Mouse (Mus musculus) intestine, embryonic 14.5 days (tissue): ENCODE measurements around the gene Gja4. TPM values are rescaled to one million over a fixed set of nuclear protein-coding genes. Genes with fewer than 3 reads are reported as not detected.
A peak's percentile ranks its signal among the peaks of the same experiment; 100 is the strongest.

Experiments
- ATAC-seq: fragments of 200-750 bp; cut with Nextera tagmentation; replicated peaks from 2 replicates; pipeline ENCODE4 v1.8.0; 2017; ENCODE audit warnings: low read depth, moderate number of reproducible peaks, moderate TSS enrichment, moderate library complexity; ENCODE audit not compliant: low FRiP score, low TSS enrichment
- DNase-seq: peaks from one replicate; pipeline ENCODE4 v3.0.0-alpha.2; 2018; ENCODE audit warnings: low spot score
- H3K27ac ChIP-seq: fragments of 300-500 bp; sonication (generic); 2 replicates; pipeline ENCODE4 v1.5.1; 2014; ENCODE audit warnings: low read depth, mild to moderate bottlenecking, control low read depth
- H3K27me3 ChIP-seq: fragments of 300-500 bp; sonication (generic); replicated peaks from 2 replicates; pipeline ENCODE4 v1.6.1; 2014; ENCODE audit warnings: low read length, control low read depth; ENCODE audit not compliant: control insufficient read depth, insufficient read depth
- H3K36me3 ChIP-seq: fragments of 300-500 bp; sonication (generic); 2 replicates; pipeline ENCODE4 v1.6.1; 2014; ENCODE audit warnings: low read length, control low read depth; ENCODE audit not compliant: control insufficient read depth, insufficient read depth
- H3K4me1 ChIP-seq: fragments of 300-500 bp; sonication (generic); replicated peaks from 2 replicates; pipeline ENCODE4 v1.6.1; 2014; ENCODE audit warnings: low read length, control low read depth, mixed read lengths; ENCODE audit not compliant: control insufficient read depth, insufficient read depth
- H3K4me2 ChIP-seq: fragments of 300-500 bp; sonication (generic); 2 replicates; pipeline ENCODE4 v1.6.1; 2014; ENCODE audit warnings: low read length
- H3K4me3 ChIP-seq: fragments of 300-500 bp; sonication (generic); 2 replicates; pipeline ENCODE4 v1.5.1; 2014; ENCODE audit warnings: low read depth, low read length, control low read depth, mixed read lengths
- H3K9ac ChIP-seq: fragments of 300-500 bp; sonication (generic); 2 replicates; pipeline ENCODE4 v1.6.1; 2014; ENCODE audit warnings: mild to moderate bottlenecking, low read length
- H3K9me3 ChIP-seq: fragments of 300-500 bp; sonication (generic); 2 replicates; pipeline ENCODE4 v1.6.1; 2016; ENCODE audit warnings: low read length, control low read depth; ENCODE audit not compliant: control insufficient read depth
- WGBS: fragments of 180-500 bp; shearing (Covaris S2); extraction: QIAGEN DNeasy Blood & Tissue Kit; methylation state at CpG from one replicate; pipeline ENCODE4 v1.1.7; 2014; 5-methylcytosine and 5-hydroxymethylcytosine counted together
- polyA plus RNA-seq: library from polyadenylated mRNA; unstranded; fragments of >200 nt; fragmentation: Nextera tagmentation; extraction: Ambion mirVana; gene quantifications from 2 replicates; pipeline ENCODE4 v1.2.1, GENCODE M21; 2014

Gja4 gene
- 22.5 and 22.9 TPM in 2 replicates for polyA plus RNA-seq

DNA sequence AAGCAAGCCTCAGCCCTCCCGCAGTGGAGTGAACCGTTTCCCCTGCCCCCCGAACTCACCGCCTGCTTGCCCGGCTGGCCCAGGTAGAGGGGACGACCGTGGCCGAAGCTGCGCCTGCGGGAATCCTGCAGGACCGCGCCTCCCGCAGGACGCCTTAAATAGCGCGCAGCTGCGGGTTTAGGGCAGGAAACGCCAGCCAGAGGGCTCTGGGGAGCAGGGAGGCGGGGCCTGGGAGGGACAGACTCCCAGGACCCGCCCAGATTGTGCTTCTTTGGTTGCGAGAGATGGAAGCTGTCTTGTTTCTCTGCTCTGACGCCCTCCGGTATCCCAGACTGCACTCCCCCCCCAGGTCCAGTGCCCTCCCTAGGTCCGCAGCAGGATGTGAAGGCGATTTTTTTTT is at the start of gene Gja4:
Gene Gja4 (minus strand): TSS at position 179 of the 400 bp plus-strand sequence.
- Histone ChIP-seq H3K9ac (peak within 1 kb of the TSS; percentile 29; the same call in 1 of the 2 replicates), H3K4me2 (peak within 1 kb of the TSS; percentile 89), H3K4me1 (no peaks in the 10 kb centered on the region; the same call in 1 of the 2 replicates), H3K9me3 (no peaks in the 10 kb centered on the region), H3K4me3 (peak within 1 kb of the TSS; percentile 42), H3K27me3 (peaks cover 13% of the 10 kb centered on the region), H3K36me3 (no peaks in the 10 kb centered on the region), H3K27ac (no peak within 1 kb of the TSS)
- ATAC-seq = peak; percentile 72
- DNase-seq = peak; percentile 78
- WGBS = under 1% methylated on average over 25 of the region's 25 CpGs

- no peaks in the 10 kb centered on the region; the same call in 1 of the 2 replicates for H3K4me1 ChIP-seq
- no peak overlapping the region for H3K27ac ChIP-seq
- no peak for ATAC-seq
- H3K27me3 ChIP-seq = no peaks in the 10 kb centered on the region
- no peaks in the 10 kb centered on the region for H3K9me3 ChIP-seq
- H3K9ac ChIP-seq = no peak overlapping the region
- H3K4me3 ChIP-seq = no peak overlapping the region
- no peaks in the 10 kb centered on the region for H3K36me3 ChIP-seq
- DNase-seq = no peak
- no peak overlapping the region for H3K4me2 ChIP-seq
- 67% methylated on average over 4 of the region's 4 CpGs for WGBS
These were observed 49.5 kb upstream of the Gja4 start for GRCm38 (mm10) chr4:127363331-127363730.

- H3K4me2 ChIP-seq = no peak overlapping the region
- 83% methylated on average over 3 of the region's 3 CpGs for WGBS
- no peak overlapping the region for H3K4me3 ChIP-seq
- H3K9me3 ChIP-seq = no peaks in the 10 kb centered on the region
- DNase-seq (no peak), ATAC-seq (no peak)
- H3K36me3 ChIP-seq = no peaks in the 10 kb centered on the region
- H3K27me3 ChIP-seq = no peaks in the 10 kb centered on the region
- no peak overlapping the region for H3K27ac ChIP-seq
- no peaks in the 10 kb centered on the region; the same call in 1 of the 2 replicates for H3K4me1 ChIP-seq
- no peak overlapping the region for H3K9ac ChIP-seq
These were observed 48.7 kb upstream of the Gja4 start for GRCm38 (mm10) chr4:127362520-127362919.

GRCm38 (mm10) chr4:127358018-127358417 is 44.2 kb upstream of the Gja4 start, which contains the start of gene Gjb5:
Gjb5 (minus strand) TSS chr4:127358181.
- Histone ChIP-seq H3K4me3 (no peak within 1 kb of the TSS), H3K4me2 (peak within 1 kb of the TSS; percentile 29), H3K9ac (no peak within 1 kb of the TSS), H3K27ac (no peak within 1 kb of the TSS), H3K9me3 (no peaks in the 10 kb centered on the region), H3K36me3 (no peaks in the 10 kb centered on the region), H3K27me3 (no peaks in the 10 kb centered on the region), H3K4me1 (peaks cover 8% of the 10 kb centered on the region)
- WGBS = 21% methylated on average over 5 of the region's 5 CpGs
- DNase-seq (no peak), ATAC-seq (peak; percentile 65; the same call in 1 of the 2 replicates)

GRCm38 (mm10) chr4:127354506-127355485 is 41.0 kb upstream of the Gja4 start:
- H3K9ac ChIP-seq = no peak overlapping the region
- no peaks in the 10 kb centered on the region for H3K27me3 ChIP-seq
- no peak overlapping the region for H3K4me2 ChIP-seq
- no peak overlapping the region for H3K4me3 ChIP-seq
- no peak overlapping the region for H3K27ac ChIP-seq
- ATAC-seq (no peak), DNase-seq (no peak)
- H3K9me3 ChIP-seq = no peaks in the 10 kb centered on the region
- peaks cover 8% of the 10 kb centered on the region for H3K4me1 ChIP-seq
- WGBS = 39% methylated on average over 15 of the region's 15 CpGs
- H3K36me3 ChIP-seq = no peaks in the 10 kb centered on the region

DNA sequence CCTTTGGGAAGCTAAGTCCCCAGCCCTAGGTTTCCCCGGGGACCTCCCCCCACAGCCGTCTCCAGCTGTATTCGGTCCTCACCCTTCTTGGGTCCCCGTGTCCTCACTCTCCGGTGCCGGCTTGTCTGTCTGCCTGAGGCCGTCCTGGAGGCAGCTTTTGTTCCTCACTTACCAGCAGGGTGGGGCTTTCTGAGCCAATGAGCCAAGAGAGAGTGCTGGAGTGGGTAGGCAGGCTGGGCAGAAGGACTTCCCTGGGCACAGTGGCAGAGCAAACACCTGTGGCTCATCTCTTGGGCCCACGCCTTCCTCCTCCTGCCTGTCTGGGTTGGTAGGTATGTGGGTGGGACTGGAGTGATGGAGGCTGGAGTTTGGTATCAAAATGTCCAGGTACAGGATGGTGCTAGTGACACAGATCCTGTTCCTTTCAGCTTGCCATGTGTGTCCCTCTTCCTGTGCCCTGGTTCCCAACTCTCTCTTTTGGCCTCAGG is 40.2 kb upstream of the Gja4 start, which contains the start of gene Gjb4:
Gene Gjb4 (minus strand): TSS at position 131 of the 488 bp plus-strand sequence.
- no peak within 1 kb of the TSS for H3K9ac ChIP-seq
- H3K4me1 ChIP-seq = peaks cover 8% of the 10 kb centered on the region
- H3K27me3 ChIP-seq = no peaks in the 10 kb centered on the region
- no peak within 1 kb of the TSS for H3K4me3 ChIP-seq
- H3K4me2 ChIP-seq = no peak within 1 kb of the TSS
- ATAC-seq (no peak), DNase-seq (no peak)
- H3K36me3 ChIP-seq = no peaks in the 10 kb centered on the region
- H3K27ac ChIP-seq = no peak within 1 kb of the TSS
- no peaks in the 10 kb centered on the region for H3K9me3 ChIP-seq
- WGBS = 58% methylated on average over 8 of the region's 8 CpGs

- ATAC-seq (no peak), DNase-seq (no peak)
- Histone ChIP-seq H3K4me2 (no peak overlapping the region), H3K27ac (no peak overlapping the region), H3K27me3 (no peaks in the 10 kb centered on the region), H3K36me3 (no peaks in the 10 kb centered on the region), H3K9me3 (no peaks in the 10 kb centered on the region), H3K9ac (no peak overlapping the region), H3K4me1 (peaks cover 8% of the 10 kb centered on the region), H3K4me3 (no peak overlapping the region)
- WGBS = 28% methylated on average over 1 of the region's 1 CpGs
These were observed 38.8 kb upstream of the Gja4 start for GRCm38 (mm10) chr4:127352594-127352993.

GRCm38 (mm10) chr4:127349560-127350300 is 35.9 kb upstream of the Gja4 start:
- Histone ChIP-seq H3K36me3 (no peaks in the 10 kb centered on the region), H3K9ac (no peak overlapping the region), H3K27me3 (no peaks in the 10 kb centered on the region), H3K4me2 (no peak overlapping the region), H3K27ac (no peak overlapping the region), H3K9me3 (no peaks in the 10 kb centered on the region), H3K4me3 (no peak overlapping the region), H3K4me1 (peaks cover 6% of the 10 kb centered on the region)
- DNase-seq = no peak
- 57% methylated on average over 4 of the region's 4 CpGs for WGBS
- no peak for ATAC-seq
